Mouse (Mus musculus) small intestine, adult 2 months (tissue): ENCODE results near the gene BC061237. TPM values are rescaled to one million over a fixed set of nuclear protein-coding genes. Genes with fewer than 3 reads are reported as not detected.
"Not testable (repeated sequence)": the region's sequence is repeated elsewhere in the genome, so short reads cannot be mapped to it uniquely, and the experiment has no call there.

Experiments used
- H3K27ac ChIP-seq: fragments of 200-500 bp; 2 replicates; pipeline ENCODE4 v1.5.1; 2012; ENCODE audit warnings: low read depth, low read length, control low read depth, inconsistent platforms; ENCODE audit not compliant: insufficient read depth
- H3K27me3 ChIP-seq: fragments of 200-500 bp; 2 replicates; pipeline ENCODE4 v1.6.1; 2012; ENCODE audit warnings: mild to moderate bottlenecking, moderate library complexity, low read length, inconsistent platforms; ENCODE audit not compliant: control insufficient read depth, insufficient read depth
- H3K36me3 ChIP-seq: fragments of 200-500 bp; 2 replicates; pipeline ENCODE4 v1.6.1; 2012; ENCODE audit warnings: mild to moderate bottlenecking, low read length, control low read depth, inconsistent platforms; ENCODE audit not compliant: control insufficient read depth, insufficient read depth
- H3K4me1 ChIP-seq: fragments of 200-500 bp; 2 replicates; pipeline ENCODE4 v1.6.1; 2012; ENCODE audit warnings: low read length, inconsistent platforms, mixed read lengths; ENCODE audit not compliant: control insufficient read depth, insufficient read depth, insufficient read length
- H3K4me3 ChIP-seq: fragments of 200-500 bp; 2 replicates; pipeline ENCODE4 v1.5.1; 2012; ENCODE audit warnings: low read depth, mild to moderate bottlenecking, control low read depth, inconsistent platforms, low read length, moderate library complexity
- WGBS: fragments of 180-500 bp; shearing (Covaris S2); methylation state at CpG from one replicate; pipeline ENCODE4 v1.1.7; 2018; 5-methylcytosine and 5-hydroxymethylcytosine counted together
- polyA plus RNA-seq: library from polyadenylated mRNA; depleted of rRNA; stranded (reverse); fragments of >200 nt; gene quantifications from 2 replicates; pipeline ENCODE4 v1.2.3, GENCODE M21; 2012; rRNA removed

BC061237 gene
- polyA plus RNA-seq, result not detected in 2 replicates

DNA sequence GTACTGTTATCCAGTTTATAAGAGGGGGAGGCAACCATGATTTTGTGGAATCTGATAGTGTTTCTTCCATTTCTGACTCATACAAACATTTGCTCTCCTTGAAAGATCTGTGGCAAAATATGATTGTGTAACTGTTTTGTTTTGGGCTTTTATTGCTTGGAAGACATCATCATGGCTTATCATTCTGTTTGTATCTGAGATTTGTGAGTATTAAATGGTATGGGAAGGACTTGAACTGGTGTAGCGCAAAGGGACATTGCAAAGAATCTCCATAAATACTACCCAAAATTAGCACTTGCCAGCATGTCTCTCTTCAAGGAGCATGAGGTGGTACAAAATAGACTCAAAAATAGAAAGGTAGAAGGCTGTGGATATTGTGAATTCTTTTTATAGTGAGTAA lies at the start of gene BC061237:
BC061237 (plus strand) TSS at position 301 of the 400 bp plus-strand sequence.
- not testable (repeated sequence) for H3K4me3 ChIP-seq, H3K4me1 ChIP-seq, H3K27ac ChIP-seq, H3K36me3 ChIP-seq, H3K27me3 ChIP-seq
- 95% methylated on average over 1 of the region's 1 CpGs for WGBS

DNA sequence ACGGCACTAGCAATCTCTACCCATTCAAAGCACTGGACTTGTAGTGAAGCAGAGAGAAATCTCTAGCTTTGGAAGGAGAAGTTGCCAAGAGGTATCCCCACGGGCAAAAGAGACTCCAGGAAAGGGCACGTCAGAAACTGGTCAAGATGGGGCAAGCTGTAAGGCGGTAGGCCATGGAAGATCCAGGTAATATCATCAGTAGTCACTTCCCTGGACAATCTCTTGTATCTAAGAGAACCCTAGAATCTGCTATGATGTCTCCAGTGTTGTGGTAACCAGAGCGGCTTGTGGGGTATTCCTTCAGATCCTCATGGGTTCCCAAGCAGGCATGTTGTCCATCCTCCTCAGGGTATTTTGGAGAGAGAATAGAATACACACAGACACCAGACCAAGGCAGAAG lies 25.7 kb downstream of the BC061237 start, which contains the start of gene Gm17093:
Gm17093 (plus strand) TSS at position 301 of the 400 bp plus-strand sequence.
- not testable (repeated sequence) for H3K27me3 ChIP-seq, H3K4me1 ChIP-seq, H3K36me3 ChIP-seq, H3K27ac ChIP-seq, H3K4me3 ChIP-seq
- WGBS, result 87% methylated on average over 5 of the region's 5 CpGs

DNA sequence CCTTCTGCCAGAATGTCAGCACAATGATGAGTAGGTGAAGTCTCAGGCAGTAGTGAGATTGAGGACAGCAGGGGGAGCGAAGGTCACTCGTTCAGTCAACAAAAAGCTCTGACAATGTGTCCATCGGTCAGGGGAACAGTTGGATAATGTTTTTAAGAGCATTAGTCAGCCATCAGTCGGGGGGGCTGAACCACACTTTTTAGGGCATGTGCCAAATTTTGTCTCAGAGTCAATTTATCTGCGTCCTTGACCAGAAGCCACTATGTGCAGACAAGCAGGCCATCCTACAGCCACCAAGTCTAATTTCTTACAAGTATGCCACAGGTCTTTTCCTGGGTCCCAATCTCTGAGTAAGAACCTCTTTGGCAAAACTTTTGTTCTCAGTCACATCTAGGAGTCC lies 55.7 kb downstream of the BC061237 start:
- not testable (repeated sequence) for H3K4me1 ChIP-seq, H3K27ac ChIP-seq, H3K36me3 ChIP-seq, H3K4me3 ChIP-seq, H3K27me3 ChIP-seq
- WGBS, result 75% methylated on average over 5 of the region's 5 CpGs

Other genes starting within 250 kb of the BC061237 start
- not detected in 2 replicates for gene Gm8220, start 206.9 kb upstream of the BC061237 start, polyA plus RNA-seq
- gene Gm5930, start 153.9 kb upstream of the BC061237 start, polyA plus RNA-seq, result not detected in 2 replicates
- gene Gm8229, start 127.1 kb upstream of the BC061237 start, polyA plus RNA-seq, result not detected in 2 replicates
- gene Gm3371, start 81.8 kb upstream of the BC061237 start, polyA plus RNA-seq, result not detected in 2 replicates
- gene Gm8232, start 58.8 kb upstream of the BC061237 start, polyA plus RNA-seq, result not detected in 2 replicates
- not detected in 2 replicates for gene Gm17093, start 25.8 kb downstream of the BC061237 start, polyA plus RNA-seq
- gene Gm8247, start 90.7 kb downstream of the BC061237 start, polyA plus RNA-seq, result not detected in 2 replicates
- not detected in 2 replicates for gene Gm5624, start 135.5 kb downstream of the BC061237 start, polyA plus RNA-seq
- not detected in 2 replicates for gene Gm8257, start 214.0 kb downstream of the BC061237 start, polyA plus RNA-seq